Mouse (Mus musculus) mouse embryonic stem cell (cell line): ENCODE results near the gene Traf3ip2.

Experiments
- in situ Hi-C, 2 experiments: fragments of 300-500 bp; cut with MboI; formaldehyde crosslinking; loops; 1 replicate in 1 of 2; 3 replicates in 1 of 2; pipeline ENCODE4 v1.14.3; 2019 to 2020; ENCODE audit warnings: low sequenced_read_pairs in 2 of 2, low pct_unique_long_range_greater_than_20kb in 1 of 2, mixed read lengths in 1 of 2; ENCODE audit not compliant: unreplicated experiment in 1 of 2

Gene Traf3ip2

DNA sequence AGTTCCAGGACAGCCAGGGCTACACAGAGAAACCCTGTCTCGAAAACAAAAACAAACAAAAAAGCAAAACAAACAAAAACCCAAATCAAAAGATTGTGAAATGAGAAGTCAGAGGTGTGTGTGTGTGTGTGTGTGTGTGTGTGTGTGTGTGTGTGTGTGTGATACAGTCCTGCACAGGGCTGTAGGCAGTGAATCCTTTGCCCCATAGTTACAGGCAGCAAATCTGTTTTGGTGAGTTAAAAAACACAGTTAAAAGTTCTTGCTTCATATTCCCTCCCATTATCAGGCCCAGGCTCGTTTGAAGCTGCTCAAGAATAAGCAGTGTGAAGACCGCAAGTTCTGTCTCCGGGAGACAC is at the start of gene Traf3ip2:
Traf3ip2 (plus strand) TSS at position 302 of the 356 bp plus-strand sequence.
- in situ Hi-C loops: no loop called here

DNA sequence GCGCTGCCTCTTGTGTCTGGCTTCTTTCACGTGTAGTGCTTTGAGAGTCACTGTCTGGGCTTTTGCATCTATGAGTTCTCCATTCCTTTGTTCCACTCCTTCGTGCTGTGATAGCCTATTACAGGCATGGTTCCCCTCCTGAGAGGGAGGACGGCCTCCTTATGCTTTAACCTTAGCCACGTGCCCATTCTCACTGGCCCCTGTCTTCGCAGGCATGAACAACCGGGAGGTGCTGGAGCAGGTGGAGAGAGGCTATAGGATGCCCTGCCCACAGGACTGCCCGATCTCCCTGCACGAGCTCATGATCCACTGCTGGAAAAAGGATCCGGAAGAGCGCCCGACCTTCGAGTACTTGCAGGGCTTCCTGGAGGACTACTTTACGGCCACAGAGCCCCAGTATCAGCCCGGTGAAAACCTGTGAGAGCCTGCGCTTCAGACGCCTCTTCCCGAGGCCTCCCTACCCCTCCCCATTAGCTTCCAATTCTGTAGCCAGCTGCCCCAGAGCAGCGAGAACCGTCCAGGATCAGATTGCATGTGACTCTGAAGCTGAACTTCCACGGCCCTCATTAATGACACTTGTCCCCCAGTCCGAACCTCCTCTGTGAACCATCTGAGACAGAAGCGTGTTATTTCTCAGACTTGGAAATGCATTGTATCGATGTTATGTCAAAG is 49.0 kb upstream of the Traf3ip2 start:
- in situ Hi-C loops: no loop called here

DNA sequence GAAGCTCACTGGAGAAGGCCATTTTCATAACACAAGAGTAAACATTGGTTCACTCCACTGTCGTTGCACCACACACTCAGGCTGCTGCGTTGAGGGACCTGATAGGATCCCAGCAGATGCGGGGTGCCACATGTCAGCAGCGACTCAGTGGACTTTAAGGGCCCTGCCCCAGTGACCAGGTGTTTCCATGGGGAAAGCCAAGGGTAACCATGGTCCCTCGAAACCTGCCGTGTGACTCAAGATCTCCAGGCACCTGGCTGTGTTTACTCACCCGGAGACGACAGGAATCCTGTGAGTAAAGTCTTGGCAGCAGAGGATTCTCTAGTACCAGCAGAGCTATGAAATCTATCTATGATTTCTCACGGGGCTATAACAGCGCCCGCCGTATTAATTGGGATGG is 45.8 kb upstream of the Traf3ip2 start:
- in situ Hi-C loops: no loop called here

DNA sequence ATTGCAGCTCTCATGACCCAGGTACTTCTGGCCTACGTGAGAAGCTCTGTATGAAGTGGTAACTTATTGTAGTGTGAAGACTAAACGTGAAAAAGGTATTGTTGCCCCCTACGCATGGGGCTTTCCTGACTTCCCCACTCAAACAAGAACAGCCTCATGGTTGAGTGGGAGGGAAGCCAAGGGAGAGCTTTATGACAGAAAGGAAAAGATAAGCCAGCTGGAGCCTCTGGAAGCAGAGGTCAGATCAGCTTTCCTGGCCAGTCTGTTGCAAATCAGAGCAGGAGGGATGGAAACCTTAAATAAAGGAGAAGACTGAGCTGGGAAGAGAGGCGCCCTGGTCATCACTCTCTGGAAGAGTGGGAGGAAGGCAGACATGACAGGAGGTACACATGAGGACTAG is 43.7 kb upstream of the Traf3ip2 start:
- in situ Hi-C loops: no loop called here

DNA sequence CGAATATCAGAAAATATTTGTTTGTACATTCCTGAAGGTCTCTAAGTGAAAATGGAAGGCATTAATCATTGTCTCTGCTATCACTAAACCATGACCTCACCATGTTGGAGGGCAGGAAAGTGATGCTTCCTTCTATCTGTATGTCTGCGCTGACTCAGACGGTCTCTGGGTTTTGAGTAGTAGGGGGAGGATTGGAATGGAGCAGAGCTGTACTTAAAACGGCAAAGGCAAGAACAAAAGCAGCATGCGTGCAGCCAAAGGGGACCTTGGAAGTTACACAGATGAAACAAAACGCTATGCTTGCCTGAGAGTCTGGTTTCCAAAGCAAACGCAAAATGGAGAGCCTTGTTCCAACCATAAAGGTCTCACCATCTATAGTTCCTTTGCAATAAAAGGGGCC is 41.7 kb upstream of the Traf3ip2 start:
- in situ Hi-C loops: no loop called here

DNA sequence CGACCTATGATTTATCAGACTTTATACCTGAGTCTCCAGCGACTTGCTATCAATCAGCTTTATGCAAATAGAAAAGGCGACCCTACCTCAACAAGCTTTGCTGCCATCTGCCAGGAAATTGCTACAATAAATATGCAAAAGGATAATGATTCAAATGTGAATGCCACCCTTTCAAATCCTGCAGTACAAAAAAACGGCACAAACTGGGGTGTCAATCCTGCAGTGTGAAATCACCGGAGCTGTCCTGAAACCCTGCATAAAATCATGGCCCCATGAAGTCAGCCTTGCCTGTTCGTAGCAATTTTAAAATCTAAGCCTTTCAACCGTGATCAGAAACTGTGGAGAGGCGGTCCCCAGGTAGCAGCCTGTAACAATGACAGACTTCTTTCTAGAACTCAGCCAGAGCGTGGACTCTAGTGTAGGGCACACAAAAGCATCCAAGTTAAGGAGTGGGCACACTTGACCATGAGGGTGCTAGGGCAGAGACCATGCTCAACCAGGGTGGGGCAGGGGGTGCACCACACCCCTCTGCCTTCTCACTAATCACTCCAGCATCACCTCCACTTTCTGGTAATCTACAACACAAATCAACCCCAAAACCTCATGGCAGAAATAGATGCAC is 40.6 kb upstream of the Traf3ip2 start:
- in situ Hi-C loops: no loop called here

DNA sequence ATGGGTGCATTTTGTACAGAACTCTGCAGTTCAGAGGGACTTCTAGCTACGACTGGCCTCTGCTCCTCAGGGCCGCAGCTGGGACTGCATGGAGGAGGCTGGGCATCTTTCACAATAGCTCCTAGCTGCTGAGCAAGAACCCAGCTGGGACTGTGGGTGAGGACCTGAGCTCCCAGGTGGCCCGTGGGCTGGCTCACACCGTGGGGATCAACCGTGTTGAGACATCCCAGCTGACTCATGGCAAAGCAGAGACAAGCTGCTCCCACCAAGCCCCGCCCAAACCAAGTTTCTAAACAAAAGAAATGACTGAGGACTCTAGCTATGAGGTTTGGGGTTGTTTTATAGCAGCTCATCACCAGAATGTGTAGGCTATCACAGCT is 40.1 kb upstream of the Traf3ip2 start:
- in situ Hi-C loops: no loop called here

DNA sequence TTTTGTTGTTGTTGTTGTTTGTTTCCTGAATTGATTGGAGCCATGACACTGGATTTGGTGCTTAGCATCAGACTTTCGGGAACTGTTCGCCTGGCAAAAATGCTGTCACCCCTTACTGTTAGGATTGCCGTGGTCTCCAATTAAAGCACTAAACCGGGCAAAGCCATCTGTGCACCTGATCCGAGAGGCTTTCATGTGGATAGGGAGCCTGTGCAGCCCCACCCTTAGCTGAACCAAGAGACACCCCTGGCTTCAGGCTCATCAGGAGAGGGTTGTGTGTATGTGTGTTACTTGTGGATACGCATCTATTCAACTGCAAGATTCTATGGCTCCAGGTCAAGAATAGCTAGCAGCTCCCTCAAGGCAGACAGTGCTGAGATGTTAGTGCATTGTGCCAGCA is 36.3 kb upstream of the Traf3ip2 start:
- in situ Hi-C loops: no loop called here

DNA sequence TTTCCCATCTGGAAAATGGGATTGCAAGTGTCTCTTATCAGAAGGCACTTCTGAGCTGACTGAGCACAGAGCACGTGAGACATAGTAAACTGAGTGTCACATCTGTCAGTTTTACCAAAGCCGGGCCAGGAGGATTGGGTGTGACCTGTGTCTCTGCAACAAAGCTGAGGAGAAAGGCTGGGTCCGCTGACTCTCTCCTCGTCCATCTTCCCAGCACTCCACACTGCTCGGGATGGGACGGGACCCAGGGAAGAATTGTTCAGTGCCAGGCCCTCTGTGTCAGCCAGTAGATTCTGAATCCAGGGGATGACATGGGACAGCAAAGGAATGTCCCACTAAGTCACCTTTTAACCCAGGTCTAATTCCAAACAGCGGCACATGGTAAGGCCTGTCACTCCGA is 32.3 kb upstream of the Traf3ip2 start:
- in situ Hi-C loops: no loop called here

DNA sequence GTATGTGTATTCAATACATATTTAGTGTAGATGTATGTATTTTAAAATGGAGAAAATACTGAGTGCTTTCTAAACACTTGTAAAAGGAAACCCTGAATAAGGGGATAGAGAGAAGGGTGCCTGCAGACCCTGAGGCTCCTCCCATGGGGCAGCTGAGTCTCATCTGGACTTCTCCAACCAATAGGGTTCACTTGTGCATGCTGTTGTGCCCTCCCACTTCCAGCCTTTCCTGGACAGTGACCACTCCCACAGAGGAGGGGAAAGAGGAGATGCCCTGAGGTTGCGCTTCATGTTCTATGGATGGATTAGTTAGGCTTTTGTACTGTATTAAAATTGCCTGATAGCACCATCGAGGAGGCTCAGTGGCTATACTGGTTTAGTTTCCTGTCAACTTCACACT is 30.3 kb upstream of the Traf3ip2 start:
- in situ Hi-C loops: no loop called here

DNA sequence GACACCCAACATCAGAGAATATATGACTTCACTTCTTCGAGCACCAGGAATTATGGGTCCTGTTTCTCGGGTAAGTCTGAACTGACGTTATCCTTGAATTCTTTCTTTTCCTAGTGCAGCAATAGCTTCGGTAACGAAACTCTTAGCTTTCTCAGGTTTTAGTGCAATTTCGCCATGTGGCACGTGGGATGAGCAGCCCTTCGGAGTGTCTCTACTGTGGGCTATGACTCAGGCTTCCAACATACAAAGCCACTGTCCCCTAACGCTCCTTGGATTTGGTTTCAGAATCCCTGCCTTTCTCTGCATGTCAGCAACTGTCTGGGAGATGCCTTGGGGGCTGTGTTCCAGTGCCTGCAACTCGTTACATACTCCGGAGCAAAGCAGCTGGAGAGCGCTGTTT is 29.0 kb upstream of the Traf3ip2 start:
- in situ Hi-C loops: no loop called here

DNA sequence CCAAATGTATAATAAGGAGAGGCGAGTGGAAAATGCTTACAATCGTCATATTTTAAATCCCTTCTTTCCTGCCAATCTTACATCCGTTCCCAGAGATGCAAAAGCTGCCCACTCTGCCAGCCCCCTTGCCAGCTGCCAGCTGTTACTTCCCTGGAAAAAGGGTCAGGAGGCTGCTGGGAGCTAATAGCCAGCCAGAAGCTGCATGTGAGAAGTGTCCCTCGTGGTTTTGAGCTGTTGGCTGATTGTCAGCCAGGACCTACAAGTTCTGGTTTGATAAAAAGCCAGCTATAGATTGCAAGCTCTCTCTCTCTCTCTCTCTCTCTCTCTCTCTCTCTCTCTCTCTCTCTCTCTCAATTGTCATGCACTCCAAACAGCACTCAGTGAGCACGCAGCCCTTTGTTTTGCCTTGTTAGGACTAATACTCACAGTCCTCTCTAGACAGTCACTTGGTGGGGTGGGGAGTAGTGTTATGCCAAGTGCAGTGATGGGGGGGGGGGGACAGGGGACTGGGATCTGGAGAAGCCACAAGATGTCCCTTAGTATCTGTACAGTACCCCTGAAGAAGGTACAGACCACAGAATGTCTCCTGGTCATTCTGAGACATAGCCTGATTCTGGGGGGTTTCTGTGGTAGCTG is 25.3 kb upstream of the Traf3ip2 start:
- in situ Hi-C loops: no loop called here

DNA sequence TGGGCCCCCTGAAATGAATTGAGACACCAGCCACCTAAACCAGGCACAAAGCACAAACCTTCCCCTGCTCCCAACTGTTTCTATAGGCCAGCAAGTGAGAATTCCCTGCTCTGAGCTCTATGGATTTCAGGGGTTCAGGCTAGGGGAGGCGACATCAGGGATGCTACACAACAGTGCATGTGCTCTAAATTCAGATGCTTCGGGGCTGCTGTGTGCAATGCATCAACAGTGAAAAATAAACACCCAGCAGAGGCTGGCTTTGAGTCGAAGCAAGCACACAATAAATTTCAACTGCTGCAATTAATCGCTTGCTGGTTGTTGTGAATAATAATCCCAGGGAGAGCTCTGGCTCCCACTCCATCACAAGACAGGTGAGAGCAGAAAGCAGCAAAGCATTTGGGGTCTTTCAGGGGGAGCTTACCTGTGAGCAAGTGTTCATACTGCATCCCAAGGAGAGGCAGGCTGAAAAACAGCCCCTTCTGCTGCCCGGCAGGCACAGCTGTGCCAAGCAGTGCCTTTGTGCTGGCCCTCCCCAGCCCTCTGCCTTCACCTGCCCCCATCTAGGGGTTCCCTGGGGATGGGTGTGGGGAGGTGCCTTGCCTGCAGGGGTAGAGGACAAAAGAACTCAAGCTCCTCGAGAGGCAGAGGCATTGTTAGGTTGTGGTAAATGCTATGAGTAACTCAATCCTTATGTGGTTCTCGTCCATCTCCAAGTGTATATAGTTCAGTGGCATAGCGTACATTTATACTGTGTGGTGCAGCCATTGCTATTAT is 24.6 kb upstream of the Traf3ip2 start:
- in situ Hi-C loops: no loop called here

DNA sequence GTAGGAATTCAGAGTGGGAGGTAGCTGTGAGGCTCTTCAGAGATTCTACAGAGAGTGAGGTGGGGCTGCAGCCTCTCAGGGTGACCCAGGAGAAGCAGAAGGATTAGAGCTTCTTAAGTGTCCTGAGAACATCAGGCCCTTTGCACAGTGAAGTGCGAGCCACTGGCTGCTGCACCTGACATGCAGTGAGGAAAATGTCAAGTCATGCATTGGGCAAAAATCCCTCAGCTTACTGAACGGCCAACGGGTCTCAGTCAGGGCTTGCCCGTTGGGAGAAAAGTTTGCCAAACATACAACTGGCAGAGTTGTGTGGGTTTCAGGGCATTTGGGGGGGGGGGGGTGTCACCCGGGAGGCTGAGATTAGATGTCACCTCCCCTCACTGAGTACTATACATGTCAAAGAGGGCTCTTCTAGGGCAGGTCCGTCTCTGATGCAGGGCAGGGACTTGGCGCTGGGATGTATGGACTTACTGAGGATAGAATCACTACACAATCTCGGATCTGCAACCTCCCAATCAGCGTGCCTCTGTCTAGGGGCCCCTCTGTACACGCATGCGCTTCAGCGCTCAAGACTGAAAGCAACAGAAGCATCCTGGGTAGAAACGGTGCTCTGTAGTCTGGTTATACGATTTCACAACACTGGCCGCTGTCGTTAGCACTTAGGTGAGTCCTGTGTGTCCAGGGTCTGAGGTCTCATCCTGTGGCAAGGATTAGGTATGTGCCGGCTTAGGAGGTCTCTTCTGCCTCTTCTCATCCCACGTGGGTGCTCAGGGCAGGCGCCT is 22.8 kb upstream of the Traf3ip2 start:
- in situ Hi-C loops: no loop called here

DNA sequence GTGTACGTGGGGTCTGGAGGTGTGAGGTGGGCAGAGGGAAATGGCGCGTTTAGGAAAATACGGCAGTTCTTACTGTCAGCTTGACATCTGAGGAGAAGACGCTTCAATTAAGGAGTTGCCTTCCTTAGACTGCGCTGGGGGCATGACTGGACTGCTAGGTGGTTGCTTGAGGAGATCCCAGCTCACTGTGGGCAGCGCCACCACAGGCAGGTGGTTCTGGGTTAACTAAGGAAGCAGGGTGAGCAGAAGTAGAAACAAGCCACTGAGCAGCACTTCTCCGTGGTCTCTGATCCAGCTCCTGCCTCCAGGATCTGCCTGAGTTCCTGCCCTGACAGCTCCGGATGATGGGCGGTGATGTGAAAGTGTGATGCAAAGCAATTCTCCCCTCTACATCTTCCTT is 22.1 kb upstream of the Traf3ip2 start:
- in situ Hi-C loops: no loop called here

DNA sequence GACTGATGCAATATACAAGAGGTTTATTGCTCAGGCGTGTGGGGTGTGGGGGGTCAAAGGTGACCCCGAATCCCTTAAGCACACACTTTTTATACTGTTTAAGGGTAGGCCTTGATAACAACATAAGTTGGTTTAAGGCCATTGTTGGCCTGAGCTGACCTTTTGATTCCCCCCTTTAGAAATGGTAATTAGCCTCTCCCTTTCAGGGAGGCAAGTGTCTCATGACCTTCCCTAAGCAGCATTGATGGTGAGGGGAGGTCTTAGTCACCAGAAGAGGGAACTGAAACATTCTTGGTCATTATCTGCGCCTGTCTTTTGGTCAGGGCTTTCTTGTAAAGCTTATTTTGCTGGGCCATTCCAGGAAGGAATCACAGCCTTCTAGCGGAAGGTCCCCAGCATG is 20.2 kb upstream of the Traf3ip2 start:
- in situ Hi-C loops: no loop called here

DNA sequence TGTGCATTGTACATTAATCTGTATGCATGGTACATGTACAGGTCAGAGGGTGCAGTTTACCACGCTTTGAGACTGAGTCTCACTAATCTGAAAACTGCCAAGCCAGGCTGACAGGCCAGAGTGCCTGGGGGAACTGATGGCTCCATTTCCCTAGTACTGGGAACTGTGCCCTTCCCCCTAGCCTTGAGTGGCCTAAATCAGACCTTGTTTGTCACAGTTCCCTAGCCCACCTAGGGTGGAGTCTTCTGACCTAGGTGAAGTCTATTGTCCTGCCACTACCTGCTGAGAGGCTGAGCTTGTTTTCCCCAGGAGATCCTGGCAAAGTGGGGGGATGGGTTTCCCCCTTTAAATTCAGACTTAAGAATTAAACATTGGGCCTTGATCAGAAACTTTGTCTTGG is 18.0 kb upstream of the Traf3ip2 start:
- in situ Hi-C loops: no loop called here

DNA sequence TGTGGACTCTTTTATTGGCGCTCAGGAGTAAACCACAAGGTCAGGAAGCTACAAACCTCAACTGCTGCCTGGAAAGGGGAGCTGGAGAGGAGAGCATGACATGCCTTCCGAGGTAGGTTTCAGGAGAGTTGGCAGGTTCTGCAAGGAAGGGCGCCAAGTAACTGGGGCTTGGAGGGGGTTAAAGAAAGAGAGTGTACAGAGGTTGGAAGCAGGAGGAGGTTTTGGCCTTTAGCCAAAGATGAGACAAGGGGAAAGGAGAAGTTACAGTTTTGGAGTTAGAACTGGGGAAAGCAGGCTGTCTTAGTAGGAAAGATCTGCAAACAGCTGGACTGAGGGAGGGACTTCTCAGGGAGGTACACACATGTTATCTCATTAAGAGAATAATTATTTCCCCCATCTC is 16.9 kb upstream of the Traf3ip2 start:
- in situ Hi-C loops: no loop called here
